Mouse (Mus musculus) small intestine, adult 2 months (tissue): ENCODE measurements around the gene Stap2.

ENCODE experiments used
- CTCF ChIP-seq: fragments of 200-500 bp; IDR thresholded peaks from 2 replicates; pipeline ENCODE4 v1.5.1; 2012; ENCODE audit warnings: low read depth, mild to moderate bottlenecking, control low read depth, inconsistent platforms, low read length, moderate library complexity, mixed read lengths; ENCODE audit not compliant: insufficient replicate concordance, insufficient read length; ENCODE audit errors: extremely low read depth
- POLR2A ChIP-seq: fragments of 200-500 bp; IDR thresholded peaks from 2 replicates; pipeline ENCODE4 v1.6.1; 2012; ENCODE audit warnings: low read depth, mild to moderate bottlenecking, control low read depth, inconsistent platforms, low read length, moderate library complexity

GRCm38 (mm10) chr17:55968210-55968609 lies 37.2 kb downstream of the Stap2 start:
- TF ChIP-seq CTCF (no peak), POLR2A (no peak)
